Mouse (Mus musculus): ENCODE data around the gene Kcnab2. TPM values are rescaled to one million over a fixed set of nuclear protein-coding genes. Genes with fewer than 3 reads are reported as not detected.

Kcnab2 gene
- total RNA-seq, 1 experiment from 2014 or later = 59.8 TPM

DNA sequence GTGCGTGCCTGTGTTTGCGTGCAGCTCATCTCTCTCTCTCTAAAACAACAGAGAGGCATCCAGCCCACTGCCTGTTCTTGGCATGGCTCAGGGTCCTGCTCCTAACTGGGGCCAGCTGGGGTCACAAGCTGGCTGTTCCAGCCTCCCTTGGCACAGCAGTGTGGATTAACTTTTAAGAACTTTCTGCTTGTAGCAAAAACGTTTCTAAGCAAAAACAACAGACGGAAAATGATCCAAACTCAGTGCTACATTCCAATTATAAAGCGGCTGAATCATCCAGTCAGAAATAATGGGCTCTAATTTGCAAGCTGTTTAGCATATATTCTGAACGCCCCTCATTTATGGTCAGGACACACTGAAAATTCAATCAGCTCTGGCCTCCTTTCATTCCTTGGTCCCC is 72.5 kb downstream of the Kcnab2 start:
- ATAC-seq (replicated peaks; ENCODE audit: low read depth, poor library complexity, severe bottlenecking) = no peak

DNA sequence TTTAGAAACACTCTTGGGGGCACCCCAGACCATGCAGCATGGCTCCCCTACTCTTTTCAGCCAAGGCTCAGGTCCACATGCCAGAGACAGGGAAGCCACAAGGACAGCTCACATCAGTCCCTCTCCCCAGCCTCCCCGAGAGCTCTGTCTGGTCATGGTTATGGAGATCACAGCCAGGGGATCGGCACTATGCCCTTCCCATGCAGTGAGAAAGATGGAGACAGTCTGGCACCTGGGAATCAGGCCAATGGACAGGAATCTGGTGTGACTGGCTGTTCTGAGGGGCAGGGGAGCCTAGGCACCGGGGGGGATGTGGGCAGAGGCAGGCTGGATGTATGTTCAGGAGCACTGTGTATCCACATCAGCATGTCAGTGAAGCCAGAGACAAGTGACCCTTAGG is 78.7 kb downstream of the Kcnab2 start:
- ATAC-seq (replicated peaks; ENCODE audit: low read depth, poor library complexity, severe bottlenecking) = no peak

DNA sequence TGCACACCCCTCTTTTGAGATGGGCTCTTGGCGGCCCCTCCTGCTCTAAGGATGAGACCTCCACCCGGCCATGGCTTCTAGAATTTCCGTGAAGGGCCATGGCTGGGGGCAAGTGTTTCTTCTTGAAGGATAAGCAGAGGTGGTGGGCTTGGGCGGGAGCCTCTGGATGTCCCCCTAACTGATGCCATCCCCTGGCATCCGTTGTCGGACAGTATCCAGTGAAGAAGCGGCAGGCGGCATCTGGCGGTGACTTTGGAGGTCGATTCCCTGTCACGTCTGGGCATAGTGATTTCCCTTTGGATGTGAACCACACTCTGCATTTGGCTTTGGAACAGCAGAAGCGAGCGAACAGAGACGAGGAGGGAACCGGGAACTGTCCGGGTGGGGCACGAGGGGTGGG is 85.0 kb downstream of the Kcnab2 start:
- no peak for ATAC-seq (replicated peaks; ENCODE audit: low read depth, poor library complexity, severe bottlenecking)

DNA sequence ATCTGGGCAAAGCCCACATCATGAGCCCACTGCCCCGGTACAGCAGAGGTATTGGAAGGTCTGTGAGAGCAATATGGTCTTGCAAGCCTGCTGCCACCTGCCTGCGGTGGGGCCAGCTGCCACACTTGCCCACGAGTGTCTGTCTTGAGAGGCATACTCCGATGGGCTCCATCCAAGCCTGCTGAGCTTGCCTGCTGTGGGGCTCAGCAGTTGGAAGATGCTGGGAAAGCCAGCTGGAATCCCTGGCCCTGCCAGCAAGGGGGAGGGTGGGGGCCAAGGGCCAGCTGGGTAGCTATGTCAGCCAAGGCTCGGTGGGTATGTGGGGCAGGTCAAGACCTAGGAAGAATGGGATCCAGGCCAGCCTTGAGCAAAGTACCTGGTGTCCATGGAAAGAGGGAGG is 85.5 kb downstream of the Kcnab2 start:
- ATAC-seq (replicated peaks; ENCODE audit: low read depth, poor library complexity, severe bottlenecking) = no peak

DNA sequence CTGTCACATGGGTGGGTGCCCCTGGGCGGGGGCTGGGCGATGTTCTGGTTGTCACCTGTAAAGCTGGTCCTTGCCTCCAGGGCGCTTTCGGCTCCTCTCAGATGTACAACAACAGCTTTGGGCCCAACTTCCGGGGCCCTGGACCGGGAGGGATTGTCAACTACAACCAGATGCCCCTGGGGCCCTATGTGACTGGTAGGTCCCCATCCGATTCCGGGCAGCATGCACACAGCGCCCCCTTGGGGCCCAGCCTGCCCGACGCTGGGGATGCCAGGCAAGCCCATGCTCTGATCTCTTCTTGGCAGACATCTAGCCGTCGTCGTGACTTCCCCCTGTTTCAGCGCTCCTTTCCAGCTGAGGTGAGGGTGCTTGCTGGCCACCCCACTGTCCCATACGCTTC is 92.0 kb downstream of the Kcnab2 start:
- peak; percentile 71 for ATAC-seq (replicated peaks; ENCODE audit: low read depth, poor library complexity, severe bottlenecking)

DNA sequence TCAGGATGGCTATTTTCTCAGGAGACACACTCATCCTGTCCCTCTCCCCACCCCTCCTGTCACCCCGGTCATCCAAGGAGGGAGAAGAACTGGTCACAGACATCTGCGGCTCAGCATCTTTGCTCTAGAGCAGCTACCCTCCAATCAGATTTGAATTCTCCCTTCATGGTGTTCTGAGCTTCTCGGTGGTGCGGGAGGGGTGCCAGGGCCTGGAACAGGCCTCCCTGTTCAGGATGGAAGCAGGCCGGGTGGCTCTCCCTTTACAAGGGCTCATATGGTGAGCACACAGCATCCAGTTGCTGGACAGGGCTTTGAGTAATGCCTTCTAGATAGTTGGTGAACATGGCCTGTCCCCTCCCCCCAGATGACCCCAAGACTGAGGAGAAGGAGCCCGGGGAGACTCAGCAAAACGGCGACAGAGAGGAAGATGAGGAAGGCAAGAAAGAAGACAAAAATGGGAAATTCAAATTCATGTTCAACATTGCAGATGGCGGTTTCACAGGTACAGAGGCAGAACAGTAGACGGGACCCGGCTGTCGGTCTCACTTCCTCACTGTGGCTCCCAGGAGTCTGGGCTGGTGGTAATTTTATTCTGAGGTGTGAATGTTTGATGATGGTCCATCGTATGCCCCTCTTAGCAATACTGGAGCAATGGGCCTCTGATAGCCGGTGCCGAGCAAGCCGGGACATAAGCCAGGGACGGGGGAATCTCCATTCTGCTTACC is 95.0 kb downstream of the Kcnab2 start:
- no peak for ATAC-seq (replicated peaks; ENCODE audit: low read depth, poor library complexity, severe bottlenecking)

DNA sequence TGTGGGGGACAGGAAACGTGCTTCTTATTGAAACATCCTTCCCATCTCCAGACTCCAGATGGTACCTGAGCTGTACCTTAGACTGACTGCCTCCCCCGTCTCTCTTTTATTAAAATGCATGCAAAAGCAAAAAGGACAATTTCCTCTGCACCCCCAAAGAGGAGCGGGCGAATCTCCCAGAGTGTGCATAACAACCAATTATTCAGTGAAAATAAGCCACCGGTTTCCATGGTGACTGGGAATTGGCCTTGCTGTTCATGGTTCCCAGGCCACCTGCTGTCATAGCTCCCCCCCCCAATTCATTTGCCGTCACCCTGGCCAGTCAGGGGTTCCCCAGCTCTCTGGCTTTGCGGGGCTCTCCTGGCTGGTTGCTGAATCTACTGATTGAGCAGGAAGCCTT is 112.4 kb downstream of the Kcnab2 start:
- no peak for ATAC-seq (replicated peaks; ENCODE audit: low read depth, poor library complexity, severe bottlenecking)

DNA sequence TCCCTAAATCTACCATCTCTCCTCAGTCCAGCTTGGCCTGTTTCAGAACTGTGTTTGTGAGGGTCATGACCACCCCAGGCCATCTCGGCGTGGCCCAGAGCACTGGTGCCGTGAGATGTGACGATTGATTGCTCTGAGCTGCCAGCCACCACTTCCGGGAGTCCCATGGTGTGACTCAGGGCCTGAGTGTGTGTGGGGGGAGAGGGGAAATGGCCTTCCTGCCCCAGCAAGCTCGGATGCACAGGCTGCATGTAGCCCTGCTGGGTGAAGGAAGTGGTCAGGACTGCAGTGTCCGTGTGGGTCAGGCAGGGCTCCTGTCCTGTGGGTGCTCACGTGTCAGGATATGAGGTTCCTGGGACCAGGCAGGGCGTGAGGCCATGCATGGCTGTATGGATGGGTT is 115.5 kb downstream of the Kcnab2 start:
- ATAC-seq (replicated peaks; ENCODE audit: low read depth, poor library complexity, severe bottlenecking) = peak; percentile 82

DNA sequence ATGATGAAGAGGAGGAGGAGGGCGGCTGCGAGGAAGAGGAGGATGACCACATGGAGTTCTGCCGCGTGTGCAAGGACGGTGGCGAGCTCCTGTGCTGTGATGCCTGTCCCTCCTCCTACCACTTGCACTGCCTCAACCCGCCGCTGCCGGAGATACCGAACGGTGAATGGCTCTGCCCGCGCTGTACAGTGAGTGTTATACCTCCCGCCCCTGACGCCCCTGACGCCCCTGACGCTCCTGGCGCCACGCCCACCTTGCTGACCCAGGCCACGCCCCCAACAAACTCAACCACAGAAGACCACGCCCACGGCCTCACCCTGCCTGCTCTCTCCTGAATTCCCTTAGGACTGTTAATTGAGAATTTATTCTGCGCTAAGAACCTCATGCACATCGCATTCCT is 116.8 kb downstream of the Kcnab2 start:
- peak; percentile 76 for ATAC-seq (replicated peaks; ENCODE audit: low read depth, poor library complexity, severe bottlenecking)

DNA sequence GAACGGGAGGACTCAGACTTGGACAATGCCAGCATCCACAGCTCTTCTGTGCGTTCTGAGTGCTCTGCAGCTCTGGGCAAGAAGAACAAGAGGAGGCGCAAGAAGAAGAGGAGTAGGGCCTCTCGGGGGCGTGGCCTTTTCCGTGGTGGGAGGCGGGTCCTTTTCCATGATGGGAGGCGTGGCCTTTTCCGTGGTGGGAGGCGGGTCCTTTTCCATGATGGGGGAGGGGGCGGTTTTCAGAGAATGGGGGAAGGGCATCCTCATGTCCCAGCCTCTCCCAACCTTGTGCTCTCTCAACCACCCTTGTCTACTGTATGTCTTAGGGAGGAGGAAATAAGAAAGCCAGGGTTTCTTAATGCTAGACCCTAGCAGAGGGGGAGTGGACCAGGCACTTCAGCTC is 118.0 kb downstream of the Kcnab2 start:
- ATAC-seq (replicated peaks; ENCODE audit: low read depth, poor library complexity, severe bottlenecking) = no peak

DNA sequence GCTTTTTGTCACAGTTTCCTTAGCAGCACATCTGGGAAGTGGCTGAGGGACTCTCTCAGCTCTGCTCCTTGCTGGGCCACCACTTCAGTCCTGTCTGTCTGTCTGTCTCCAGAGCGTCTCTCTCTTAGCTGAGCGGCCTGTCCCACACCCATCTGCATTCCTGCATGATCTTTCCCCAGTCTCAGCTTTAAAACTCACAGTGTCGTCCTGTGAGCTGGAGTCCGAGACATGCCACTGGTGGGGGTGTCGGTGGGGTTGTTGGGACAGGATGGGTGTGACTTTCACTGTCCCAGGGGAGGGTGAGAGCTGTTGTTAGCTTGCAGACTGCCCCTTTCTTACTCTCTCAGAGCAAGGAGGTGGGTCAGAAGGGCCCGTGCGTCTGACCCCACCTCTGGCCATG is 122.0 kb downstream of the Kcnab2 start:
- ATAC-seq (replicated peaks; ENCODE audit: low read depth, poor library complexity, severe bottlenecking) = no peak

DNA sequence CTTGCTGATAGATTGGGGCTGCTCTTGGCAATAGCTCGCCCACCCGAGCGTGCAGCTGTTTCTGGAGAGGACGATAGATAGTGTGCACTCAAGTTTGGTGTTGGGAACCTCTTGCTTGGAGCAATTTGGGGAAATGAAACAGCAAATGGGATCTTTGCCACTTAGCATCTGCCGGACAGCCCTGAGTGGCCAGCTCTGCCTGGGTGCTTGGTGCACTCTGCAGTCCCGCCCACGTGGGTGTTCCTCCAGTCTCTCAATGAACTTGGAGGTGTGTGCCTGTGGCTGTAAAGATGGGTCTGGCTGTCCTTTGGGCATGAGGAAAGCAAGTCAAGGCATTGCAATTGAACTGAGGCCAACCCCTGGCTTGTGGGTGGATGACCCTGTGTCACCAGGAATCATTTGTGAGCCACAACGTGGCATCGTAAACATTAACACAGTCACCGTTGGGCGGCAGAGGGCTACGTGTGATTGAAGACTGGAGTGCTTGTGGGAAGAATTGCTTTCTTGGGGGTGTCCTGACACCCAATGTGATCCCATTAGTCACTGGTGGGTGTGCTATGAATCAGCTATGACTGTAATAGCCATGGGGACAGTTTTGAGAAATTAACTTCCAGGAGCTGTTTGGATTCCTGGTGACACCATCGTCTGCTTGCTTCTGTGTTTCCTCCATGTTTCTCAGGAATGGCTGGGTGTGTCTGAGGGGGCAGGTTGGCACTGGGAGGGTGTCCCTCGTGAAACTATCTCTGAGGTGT is 123.6 kb downstream of the Kcnab2 start:
- peak; percentile 18; the same call in 1 of the 2 replicates for ATAC-seq (replicated peaks; ENCODE audit: low read depth, poor library complexity, severe bottlenecking)

DNA sequence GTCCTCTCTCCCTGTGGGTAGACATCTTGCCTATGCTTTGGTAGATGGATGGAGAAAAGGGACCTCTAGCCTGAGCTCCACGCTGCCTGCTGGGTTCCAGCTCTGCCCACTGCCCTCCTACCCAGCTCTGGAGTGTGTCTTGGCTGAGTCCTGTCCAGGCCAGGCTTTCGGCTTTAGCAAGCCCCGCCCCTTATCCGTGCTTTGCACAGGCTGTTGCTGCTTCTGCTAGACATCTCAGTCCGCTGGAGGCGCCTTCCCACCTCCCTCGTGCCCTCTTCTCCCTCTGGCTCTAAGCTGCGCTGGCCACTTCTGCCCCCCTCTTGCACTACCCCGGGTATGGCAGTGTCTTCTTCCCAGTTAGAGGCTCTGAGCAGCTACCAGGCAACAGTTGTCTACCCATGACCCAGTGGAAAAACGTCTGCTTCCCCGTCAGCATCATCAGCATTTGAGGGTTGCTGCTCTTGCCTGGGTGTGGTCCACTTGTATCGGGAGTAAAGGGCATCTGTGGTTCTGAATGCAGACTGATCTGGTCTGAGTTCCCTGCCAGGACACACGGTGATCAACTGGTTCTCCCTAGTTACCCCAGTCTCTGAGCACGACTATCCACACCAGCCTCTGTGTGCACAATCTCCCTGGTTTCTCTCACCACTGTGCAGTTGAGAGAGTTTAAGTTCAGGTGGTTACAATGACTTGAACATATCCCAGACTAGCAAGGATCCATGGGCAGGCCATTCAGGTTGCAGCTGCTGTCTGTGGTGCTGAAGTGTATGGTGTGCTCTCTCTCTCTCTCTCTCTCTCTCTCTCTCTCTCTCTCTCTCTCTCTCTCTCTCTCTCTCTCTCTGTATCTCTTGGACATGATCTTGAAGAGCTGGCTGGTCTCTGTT is 126.0 kb downstream of the Kcnab2 start:
- ATAC-seq (replicated peaks; ENCODE audit: low read depth, poor library complexity, severe bottlenecking) = peak; percentile 46

DNA sequence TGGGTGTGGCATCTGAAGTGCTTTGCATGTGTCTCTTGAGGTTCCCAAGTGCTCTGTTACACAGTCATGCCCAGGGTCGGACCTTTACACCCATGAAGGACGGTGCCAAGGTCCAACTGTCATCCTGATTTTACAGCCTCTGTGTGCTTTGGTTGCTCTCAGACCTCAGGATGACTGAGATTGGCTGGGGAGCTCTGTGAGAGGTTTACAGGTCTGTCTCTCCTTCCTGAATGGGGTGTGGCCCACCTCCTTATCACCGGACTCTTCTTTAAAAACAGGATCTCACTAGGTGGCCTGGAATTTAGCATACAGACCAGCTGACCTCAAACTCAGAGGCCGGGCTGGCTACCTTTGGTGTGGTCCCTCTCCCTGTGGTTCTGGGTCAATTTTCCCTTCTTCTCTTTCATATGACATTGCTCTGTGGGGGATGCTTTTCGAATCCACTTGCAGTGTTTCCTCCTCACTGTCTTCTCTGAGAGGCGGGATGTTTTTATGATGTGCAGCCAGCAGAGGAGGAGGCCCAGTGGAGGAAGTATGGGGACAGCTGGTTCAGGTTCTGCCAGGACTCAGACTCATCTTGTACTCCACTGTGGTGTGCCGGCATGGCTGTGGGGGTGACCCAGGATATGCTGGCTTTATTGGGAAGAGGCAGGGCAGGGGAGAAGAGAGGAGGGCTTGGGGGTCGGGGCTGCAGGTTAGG is 126.8 kb downstream of the Kcnab2 start:
- ATAC-seq (replicated peaks; ENCODE audit: low read depth, poor library complexity, severe bottlenecking) = no peak

DNA sequence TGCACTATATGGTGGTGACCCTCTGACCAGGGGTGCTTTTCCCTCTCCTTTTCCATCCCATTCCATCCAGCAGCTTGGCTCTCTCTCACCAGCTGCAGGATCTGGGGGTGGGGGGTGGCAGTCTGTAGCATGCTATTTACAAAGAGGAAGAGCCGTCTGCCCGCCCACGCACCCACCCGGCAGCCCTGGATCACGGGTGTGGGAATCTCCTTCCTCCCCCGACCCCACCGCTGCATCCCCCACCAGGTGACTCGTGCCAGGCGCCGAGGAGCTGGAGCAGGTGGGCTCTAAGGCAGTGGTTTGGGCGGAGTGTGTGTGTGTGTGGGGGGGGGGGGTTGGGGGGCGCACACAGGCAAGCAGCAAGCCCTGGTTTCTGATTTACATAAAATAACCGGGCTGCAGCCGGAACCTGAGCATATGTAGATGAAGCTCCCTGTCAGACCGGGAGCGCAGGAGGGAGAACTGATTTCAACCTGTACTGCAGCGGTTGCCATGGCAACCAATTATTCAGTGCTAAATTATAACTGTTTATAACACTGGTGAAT is 127.8 kb downstream of the Kcnab2 start:
- no peak for ATAC-seq (replicated peaks; ENCODE audit: low read depth, poor library complexity, severe bottlenecking)

DNA sequence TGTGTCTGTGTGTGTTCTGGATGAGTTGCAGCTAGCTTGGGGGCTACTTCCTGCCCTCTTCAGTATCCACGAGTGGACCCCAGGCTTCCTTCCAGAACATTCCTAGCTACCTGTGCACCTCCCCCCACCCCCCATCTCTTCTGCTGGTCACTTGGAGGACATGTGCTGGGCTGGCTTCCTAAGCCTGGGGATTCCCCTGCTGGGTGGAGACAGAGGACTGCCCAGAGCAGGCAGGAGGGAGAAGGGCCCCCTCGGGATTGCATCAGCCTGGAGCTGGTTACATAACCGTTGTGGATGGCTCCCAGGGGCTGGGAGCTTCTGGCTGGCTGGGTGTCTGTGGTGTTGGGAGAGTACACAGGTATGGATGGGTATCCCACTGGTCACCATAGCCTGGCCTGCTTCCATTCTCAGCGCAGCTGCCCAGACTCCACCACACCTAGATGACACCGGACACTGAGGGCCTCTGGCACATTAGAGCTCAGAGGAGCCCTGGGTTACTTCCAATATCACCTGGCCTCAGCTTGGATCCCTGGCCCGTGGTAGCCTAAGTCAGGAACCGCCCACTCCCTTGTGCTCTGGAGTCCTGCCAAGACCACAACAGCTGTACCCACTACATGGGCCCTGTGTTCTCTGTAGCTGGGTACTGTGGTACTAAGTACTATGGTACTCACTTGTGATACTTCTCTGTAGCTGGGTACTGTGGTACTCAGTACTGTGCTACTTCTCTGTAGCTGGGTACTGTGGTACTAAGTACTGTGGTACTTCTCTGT is 132.4 kb downstream of the Kcnab2 start:
- peak; percentile 52 for ATAC-seq (replicated peaks; ENCODE audit: low read depth, poor library complexity, severe bottlenecking)

DNA sequence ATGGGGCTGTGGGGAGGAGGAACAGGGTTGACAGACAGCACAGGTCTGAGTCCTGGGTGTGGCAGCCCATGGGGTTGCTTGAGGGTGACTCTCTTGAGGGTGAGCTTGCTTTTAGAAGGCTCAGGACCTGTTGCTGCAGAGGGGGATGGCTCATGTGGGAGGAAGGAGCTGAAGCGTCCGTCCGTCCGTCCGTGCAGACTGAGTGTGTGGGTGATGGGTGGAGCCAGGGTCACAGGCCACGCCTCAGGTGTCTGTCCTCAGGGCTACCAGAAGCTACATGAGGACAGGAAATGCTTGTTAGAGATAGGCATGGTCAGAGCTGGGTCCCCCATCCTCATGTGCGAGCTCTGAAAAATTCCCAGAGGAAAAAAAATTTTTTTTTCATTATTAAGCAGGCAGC is 133.0 kb downstream of the Kcnab2 start:
- no peak for ATAC-seq (replicated peaks; ENCODE audit: low read depth, poor library complexity, severe bottlenecking)

DNA sequence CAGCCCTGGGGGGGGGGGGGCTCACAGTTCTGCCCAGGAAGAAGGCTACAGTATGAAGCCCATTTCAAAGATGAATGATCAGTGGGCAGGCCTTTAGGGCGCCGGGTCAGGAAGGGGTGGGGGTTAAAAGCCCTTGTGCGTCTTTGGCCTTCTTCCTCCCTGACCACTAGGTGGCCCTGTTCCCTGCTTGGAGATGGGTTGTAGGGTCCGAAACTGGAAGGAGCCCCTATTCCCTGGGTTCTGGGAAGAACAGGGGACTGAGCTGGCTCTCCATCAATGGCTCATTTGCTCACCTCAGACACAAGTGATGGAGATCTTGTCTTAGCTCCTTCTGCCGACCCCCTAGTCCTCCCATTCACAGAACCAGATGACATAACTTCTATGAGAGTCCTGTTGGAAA is 134.4 kb downstream of the Kcnab2 start:
- ATAC-seq (replicated peaks; ENCODE audit: low read depth, poor library complexity, severe bottlenecking) = peak; percentile 51
